Mouse (Mus musculus) forebrain, embryonic 10.5 days (tissue): ENCODE data around the gene BC030500. TPM values are rescaled to one million over a fixed set of nuclear protein-coding genes. Genes with fewer than 3 reads are reported as not detected.
A peak's percentile ranks its signal among the peaks of the same experiment; 100 is the strongest.

Source experiments
- DNase-seq: peaks from one replicate; pipeline ENCODE4 v3.0.0-alpha.2; 2017; ENCODE audit warnings: low spot score; ENCODE audit errors: extremely low spot score
- H3K27ac ChIP-seq: fragments of 300-500 bp; sonication (generic); 2 replicates; pipeline ENCODE4 v1.5.1; 2016; ENCODE audit warnings: mild to moderate bottlenecking
- H3K27me3 ChIP-seq: fragments of 300-500 bp; sonication (generic); 2 replicates; pipeline ENCODE4 v1.6.1; 2016; ENCODE audit warnings: mild to moderate bottlenecking; ENCODE audit not compliant: poor library complexity, severe bottlenecking
- H3K36me3 ChIP-seq: fragments of 300-500 bp; sonication (generic); replicated peaks from 2 replicates; pipeline ENCODE4 v1.6.1; 2016; ENCODE audit warnings: mild to moderate bottlenecking, moderate library complexity
- H3K4me1 ChIP-seq: fragments of 300-500 bp; sonication (generic); 2 replicates; pipeline ENCODE4 v1.6.1; 2016
- H3K4me3 ChIP-seq: fragments of 300-500 bp; sonication (generic); 2 replicates; pipeline ENCODE4 v1.5.1; 2016; ENCODE audit warnings: mild to moderate bottlenecking, moderate library complexity
- H3K9me3 ChIP-seq: fragments of 300-500 bp; sonication (generic); 2 replicates; pipeline ENCODE4 v1.6.1; 2016; ENCODE audit warnings: mild to moderate bottlenecking, moderate library complexity
- WGBS: fragments of 180-500 bp; shearing (Covaris S2); methylation state at CpG from one replicate; pipeline ENCODE4 v1.1.7; 2016; 5-methylcytosine and 5-hydroxymethylcytosine counted together
- polyA plus RNA-seq: library from polyadenylated mRNA; unstranded; fragments of >200 nt; fragmentation: Nextera tagmentation; extraction: Ambion mirVana; gene quantifications from 2 replicates; pipeline ENCODE4 v1.2.1, GENCODE M21; 2016

The BC030500 gene
- polyA plus RNA-seq: 0.28 and 0.57 TPM in 2 replicates

GRCm38 (mm10) chr8:58911677-58912076, at the start of gene BC030500:
Gene BC030500, plus strand, starts transcription at chr8:58911755.
- Histone ChIP-seq H3K9me3 (no peaks in the 10 kb centered on the region), H3K4me3 (peak within 1 kb of the TSS; percentile 59), H3K4me1 (peaks cover 20% of the 10 kb centered on the region), H3K27ac (peak within 1 kb of the TSS; percentile 42), H3K27me3 (peaks cover 36% of the 10 kb centered on the region), H3K36me3 (no peaks in the 10 kb centered on the region)
- DNase-seq: no peak
- WGBS: 8% methylated on average over 14 of the region's 14 CpGs

- Histone ChIP-seq H3K4me1 (no peaks in the 10 kb centered on the region), H3K27ac (no peak overlapping the region), H3K4me3 (no peak overlapping the region), H3K9me3 (no peaks in the 10 kb centered on the region), H3K36me3 (no peaks in the 10 kb centered on the region), H3K27me3 (no peaks in the 10 kb centered on the region)
- WGBS: 39% methylated on average over 1 of the region's 1 CpGs
- DNase-seq: no peak
Observed at GRCm38 (mm10) chr8:58886405-58886804, 25.1 kb upstream of the BC030500 start.

DNA sequence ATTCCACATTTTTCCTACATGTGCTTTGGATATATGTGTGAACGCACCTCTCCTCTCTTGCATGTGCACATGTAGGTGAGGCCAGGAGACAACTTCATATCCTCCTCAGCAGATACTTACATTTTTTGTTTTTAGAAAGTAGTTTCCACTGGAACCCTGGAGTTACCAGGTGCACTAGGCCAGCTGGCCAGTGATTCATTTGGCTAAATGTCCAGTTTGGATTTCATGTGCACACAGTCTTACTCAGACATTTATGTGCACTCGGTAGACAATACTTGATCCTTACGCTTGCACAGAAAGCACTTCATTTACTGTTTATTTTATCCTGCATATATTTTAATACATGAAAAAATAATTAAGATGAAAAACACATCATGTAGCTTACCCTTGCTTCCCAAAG, 21.0 kb upstream of the BC030500 start:
- WGBS: 97% methylated on average over 3 of the region's 3 CpGs
- H3K36me3 ChIP-seq: no peaks in the 10 kb centered on the region

DNA sequence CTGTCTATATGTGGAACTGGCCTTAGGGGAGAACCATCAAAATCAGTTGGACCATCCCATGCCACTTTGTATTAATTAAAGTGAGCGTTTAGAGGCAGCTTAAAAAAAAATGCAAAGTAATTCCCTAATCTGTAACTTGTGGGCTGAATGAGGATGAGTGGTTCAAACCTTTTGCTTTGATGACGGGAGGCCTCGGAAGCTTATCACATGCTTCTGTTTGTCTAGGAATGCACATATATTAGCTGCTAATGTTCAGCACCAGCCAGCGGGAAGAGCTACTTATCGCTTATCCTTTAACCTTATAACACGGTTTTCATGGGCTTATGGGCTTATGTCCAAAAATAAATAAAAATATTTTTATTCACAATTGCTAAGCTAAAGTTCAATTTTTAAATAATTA, 15.6 kb upstream of the BC030500 start:
- Histone ChIP-seq H3K27ac (no peak overlapping the region), H3K27me3 (no peaks in the 10 kb centered on the region), H3K4me1 (no peaks in the 10 kb centered on the region), H3K9me3 (no peaks in the 10 kb centered on the region), H3K36me3 (no peaks in the 10 kb centered on the region), H3K4me3 (no peak overlapping the region)
- no peak for DNase-seq
- WGBS: 80% methylated on average over 6 of the region's 6 CpGs

More for the DNA sequence above, 21.0 kb upstream of the BC030500 start:
- Histone ChIP-seq H3K4me1 (no peaks in the 10 kb centered on the region), H3K9me3 (no peaks in the 10 kb centered on the region), H3K27ac (no peak overlapping the region), H3K27me3 (no peaks in the 10 kb centered on the region), H3K4me3 (no peak overlapping the region)
- DNase-seq: no peak

- Histone ChIP-seq H3K4me1 (no peaks in the 10 kb centered on the region), H3K4me3 (no peak overlapping the region), H3K27ac (no peak overlapping the region), H3K9me3 (no peaks in the 10 kb centered on the region), H3K36me3 (no peaks in the 10 kb centered on the region), H3K27me3 (no peaks in the 10 kb centered on the region)
- 22% methylated on average over 2 of the region's 2 CpGs for WGBS
- no peak for DNase-seq
Observed at GRCm38 (mm10) chr8:58904465-58904864, 7.1 kb upstream of the BC030500 start.

GRCm38 (mm10) chr8:58912196-58912839, 763 bp downstream of the BC030500 start, which contains the start of gene Galntl6:
Gene Galntl6, minus strand, starts transcription at chr8:58912640.
- under 1% methylated on average over 37 of the region's 37 CpGs for WGBS
- Histone ChIP-seq H3K27ac (peak within 1 kb of the TSS; percentile 42), H3K4me3 (peak within 1 kb of the TSS; percentile 59), H3K36me3 (no peaks in the 10 kb centered on the region), H3K27me3 (peaks cover 36% of the 10 kb centered on the region), H3K9me3 (no peaks in the 10 kb centered on the region), H3K4me1 (peaks cover 20% of the 10 kb centered on the region)
- DNase-seq: peak; percentile 41

- no peaks in the 10 kb centered on the region for H3K9me3 ChIP-seq
- H3K27ac ChIP-seq: peak overlapping the region; percentile 42
- peaks cover 20% of the 10 kb centered on the region for H3K4me1 ChIP-seq
- H3K4me3 ChIP-seq: peak overlapping the region; percentile 59
- H3K27me3 ChIP-seq: peaks cover 36% of the 10 kb centered on the region
- DNase-seq: no peak
- H3K36me3 ChIP-seq: no peaks in the 10 kb centered on the region
- 1% methylated on average over 30 of the region's 30 CpGs for WGBS
Observed at GRCm38 (mm10) chr8:58912840-58913639, 1.5 kb downstream of the BC030500 start.

GRCm38 (mm10) chr8:58913640-58913968, 2.0 kb downstream of the BC030500 start:
- H3K27me3 ChIP-seq: peaks cover 36% of the 10 kb centered on the region
- DNase-seq: no peak
- peaks cover 20% of the 10 kb centered on the region for H3K4me1 ChIP-seq
- H3K27ac ChIP-seq: no peak overlapping the region
- H3K4me3 ChIP-seq: peak overlapping the region; percentile 59
- no peaks in the 10 kb centered on the region for H3K36me3 ChIP-seq
- no peaks in the 10 kb centered on the region for H3K9me3 ChIP-seq
- WGBS: 35% methylated on average over 3 of the region's 3 CpGs

GRCm38 (mm10) chr8:58915142-58915541, 3.6 kb downstream of the BC030500 start:
- no peak for DNase-seq
- H3K9me3 ChIP-seq: no peaks in the 10 kb centered on the region
- 81% methylated on average over 2 of the region's 2 CpGs for WGBS
- H3K4me3 ChIP-seq: no peak overlapping the region
- no peaks in the 10 kb centered on the region for H3K36me3 ChIP-seq
- peaks cover 20% of the 10 kb centered on the region for H3K4me1 ChIP-seq
- peaks cover 34% of the 10 kb centered on the region for H3K27me3 ChIP-seq
- no peak overlapping the region for H3K27ac ChIP-seq

DNA sequence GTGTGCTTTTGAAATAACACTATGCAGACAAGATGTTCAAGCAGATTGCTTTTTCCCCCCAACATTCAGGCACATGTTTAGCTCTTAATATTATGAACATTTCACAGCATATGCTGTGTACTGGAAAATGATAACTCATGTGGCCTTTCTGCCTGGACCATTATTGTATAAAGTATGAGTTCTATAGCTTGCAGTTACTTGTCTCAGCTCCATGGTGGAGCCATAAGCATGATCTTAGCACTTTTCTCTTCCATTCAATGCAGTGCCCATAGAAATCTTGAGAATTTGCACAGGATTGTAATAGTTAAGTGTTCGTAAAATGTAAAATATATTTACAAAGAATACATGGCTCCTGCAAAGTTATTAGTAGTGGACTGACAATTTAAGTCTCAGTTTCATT, 19.5 kb downstream of the BC030500 start:
- H3K4me1 ChIP-seq: no peaks in the 10 kb centered on the region
- DNase-seq: no peak
- H3K36me3 ChIP-seq: no peaks in the 10 kb centered on the region
- no peaks in the 10 kb centered on the region for H3K9me3 ChIP-seq
- H3K4me3 ChIP-seq: no peak overlapping the region
- no peaks in the 10 kb centered on the region for H3K27me3 ChIP-seq
- no peak overlapping the region for H3K27ac ChIP-seq
- WGBS: 95% methylated on average over 1 of the region's 1 CpGs

DNA sequence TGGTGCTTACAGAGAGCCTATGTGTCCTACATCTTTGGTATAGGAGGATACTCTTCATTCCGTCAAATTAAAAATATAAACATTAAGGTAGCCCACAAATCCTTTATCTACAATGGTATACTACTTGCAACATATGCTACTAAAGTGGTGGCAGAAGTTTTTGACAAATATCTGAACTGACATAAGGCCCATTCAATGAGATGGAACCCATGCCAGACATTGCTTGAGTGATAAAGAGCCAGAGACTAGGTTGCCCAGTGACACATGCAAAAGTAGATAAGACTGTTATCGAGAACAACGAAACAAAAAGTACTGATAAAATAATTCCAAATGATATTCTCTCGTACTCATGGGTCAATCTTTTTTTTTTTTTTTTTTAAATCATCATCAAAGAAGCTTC, 32.2 kb downstream of the BC030500 start:
- Histone ChIP-seq H3K27ac (no peak overlapping the region), H3K9me3 (no peaks in the 10 kb centered on the region), H3K4me3 (no peak overlapping the region), H3K4me1 (no peaks in the 10 kb centered on the region), H3K36me3 (no peaks in the 10 kb centered on the region), H3K27me3 (no peaks in the 10 kb centered on the region)
- 90% methylated on average over 4 of the region's 4 CpGs for WGBS
- DNase-seq: no peak

GRCm38 (mm10) chr8:58957195-58957739, 45.7 kb downstream of the BC030500 start:
- no peak overlapping the region for H3K27ac ChIP-seq
- 82% methylated on average over 5 of the region's 5 CpGs for WGBS
- H3K36me3 ChIP-seq: no peaks in the 10 kb centered on the region
- no peaks in the 10 kb centered on the region for H3K4me1 ChIP-seq
- no peaks in the 10 kb centered on the region for H3K27me3 ChIP-seq
- H3K9me3 ChIP-seq: no peaks in the 10 kb centered on the region
- no peak overlapping the region for H3K4me3 ChIP-seq
- DNase-seq: no peak
